Mouse (Mus musculus) macrophage (primary cell): ENCODE measurements around the gene Msrb3. TPM values are rescaled to one million over a fixed set of nuclear protein-coding genes. Genes with fewer than 3 reads are reported as not detected.

ENCODE experiments used
- H3K27ac ChIP-seq: fragments of 350-480 bp; formaldehyde crosslinking; 2 replicates; pipeline ENCODE4 v1.9.0; 2021
- H3K36me3 ChIP-seq: fragments of 350-480 bp; formaldehyde crosslinking; 2 replicates; pipeline ENCODE4 v1.9.0; 2021; ENCODE audit errors: inconsistent target
- H3K4me3 ChIP-seq: fragments of 350-480 bp; formaldehyde crosslinking; 2 replicates; pipeline ENCODE4 v1.9.0; 2021; ENCODE audit errors: inconsistent target
- H3K79me2 ChIP-seq: fragments of 350-480 bp; formaldehyde crosslinking; 2 replicates; pipeline ENCODE4 v1.9.0; 2021; ENCODE audit errors: inconsistent target
- WGBS: methylation state at CpG from one replicate; pipeline ENCODE4 v1.1.7; 2026; ENCODE audit warnings: inconsistent platforms; ENCODE audit not compliant: missing documents; 5-methylcytosine and 5-hydroxymethylcytosine counted together
- polyA plus RNA-seq: library from polyadenylated mRNA; stranded (reverse); fragments of 250-400 nt; gene quantifications from 3 replicates; pipeline ENCODE4 v1.2.4, GENCODE M21; 2018; ENCODE audit warnings: inconsistent platforms

Msrb3 gene
- polyA plus RNA-seq, 1 experiment from 2014 or later, result 0.10 TPM

GRCm38 (mm10) chr10:120745138-120745856 is 153.6 kb downstream of the Msrb3 start:
- Histone ChIP-seq H3K4me3 (no peak overlapping the region; the same call in 1 of the 2 replicates), H3K36me3 (no peaks in the 10 kb centered on the region), H3K27ac (no peak overlapping the region), H3K79me2 (no peaks in the 10 kb centered on the region)
- WGBS, result 19% methylated on average over 18 of the region's 18 CpGs

GRCm38 (mm10) chr10:120744441-120745137 is 154.3 kb downstream of the Msrb3 start:
- Histone ChIP-seq H3K36me3 (no peaks in the 10 kb centered on the region), H3K27ac (no peak overlapping the region), H3K79me2 (no peaks in the 10 kb centered on the region), H3K4me3 (no peak overlapping the region)
- WGBS, result 23% methylated on average over 14 of the region's 15 CpGs

- 65% methylated on average over 14 of the region's 14 CpGs for WGBS
- no peaks in the 10 kb centered on the region for H3K79me2 ChIP-seq
- no peak overlapping the region for H3K27ac ChIP-seq
- no peak overlapping the region for H3K4me3 ChIP-seq
- no peaks in the 10 kb centered on the region for H3K36me3 ChIP-seq
Measured at GRCm38 (mm10) chr10:120736508-120737069, 162.3 kb downstream of the Msrb3 start.

- Histone ChIP-seq H3K79me2 (no peaks in the 10 kb centered on the region), H3K27ac (no peak overlapping the region), H3K36me3 (no peaks in the 10 kb centered on the region), H3K4me3 (no peak overlapping the region)
- 21% methylated on average over 25 of the region's 25 CpGs for WGBS
Measured at GRCm38 (mm10) chr10:120735722-120736507, 163.0 kb downstream of the Msrb3 start.

GRCm38 (mm10) chr10:120734364-120734763 is 164.5 kb downstream of the Msrb3 start:
- Histone ChIP-seq H3K27ac (no peak overlapping the region), H3K4me3 (no peak overlapping the region), H3K36me3 (no peaks in the 10 kb centered on the region), H3K79me2 (no peaks in the 10 kb centered on the region)
- WGBS, result 100% methylated on average over 2 of the region's 2 CpGs

Other genes starting within 250 kb of the Msrb3 start
- gene Lemd3, start 80.2 kb upstream of the Msrb3 start, polyA plus RNA-seq, result 5.2 to 8.9 TPM (median 8.8 TPM) in 3 replicates
- not detected in 3 replicates for gene Wif1, start 134.9 kb upstream of the Msrb3 start, polyA plus RNA-seq